Mouse (Mus musculus) embryo, embryonic 11.5 days (tissue): Measurements from ENCODE around the gene Gata3.

Experiments
- DNase-seq: peaks from one replicate; pipeline ENCODE4 v3.0.0-alpha.2; 2012; ENCODE audit warnings: low read depth, low spot score

The Gata3 gene

GRCm38 (mm10) chr2:9872682-9873081, 17.2 kb downstream of the Gata3 start:
- DNase-seq: no peak

DNA sequence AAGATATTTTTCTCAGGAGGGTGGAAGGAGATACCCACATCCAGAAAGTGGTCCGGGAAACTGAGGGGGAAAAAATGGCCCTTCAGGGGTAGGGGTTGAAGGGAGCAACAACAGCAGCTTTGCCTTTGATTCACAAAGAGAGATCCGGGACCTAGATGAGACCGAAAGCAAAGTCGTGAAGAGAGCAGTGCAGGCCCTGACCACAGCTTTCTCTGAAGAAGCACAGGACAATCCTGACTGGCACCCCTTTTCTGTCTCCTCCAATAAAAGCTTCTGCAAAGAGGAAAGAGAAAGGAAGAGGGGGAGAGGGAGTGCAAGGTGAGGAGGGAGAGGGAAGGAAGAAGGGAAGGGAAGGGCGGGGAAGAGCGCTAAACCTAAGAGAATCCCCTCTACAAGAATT, 18.0 kb downstream of the Gata3 start:
- DNase-seq: no peak

DNA sequence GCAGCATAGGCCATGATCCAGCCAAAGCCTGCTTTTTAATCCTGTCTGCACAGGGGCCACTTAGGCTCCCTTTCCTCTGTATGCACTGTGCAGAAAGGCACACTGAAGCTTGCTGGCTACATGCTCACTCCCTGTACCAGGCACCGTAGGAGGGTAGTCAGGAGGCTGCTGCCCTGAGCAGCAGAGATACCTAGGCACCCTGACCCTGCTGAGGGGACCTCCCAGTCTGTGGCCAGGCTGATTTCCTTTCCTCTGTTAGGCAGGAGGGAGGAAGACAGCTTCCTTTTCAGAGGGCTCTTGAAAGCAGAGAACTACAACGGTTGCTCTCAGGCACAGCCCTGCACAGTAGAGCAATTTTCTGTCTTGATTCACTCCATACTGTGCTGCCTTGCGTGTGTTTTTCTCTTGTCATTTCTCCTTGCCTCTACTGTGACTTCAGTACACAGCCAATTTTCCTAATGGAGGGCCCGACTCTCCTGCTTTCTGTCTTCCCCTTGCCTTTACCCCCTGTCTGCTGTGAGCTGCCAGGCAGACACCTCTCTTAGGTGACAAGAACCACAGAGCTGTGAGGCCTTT, 18.6 kb downstream of the Gata3 start:
- no peak for DNase-seq

DNA sequence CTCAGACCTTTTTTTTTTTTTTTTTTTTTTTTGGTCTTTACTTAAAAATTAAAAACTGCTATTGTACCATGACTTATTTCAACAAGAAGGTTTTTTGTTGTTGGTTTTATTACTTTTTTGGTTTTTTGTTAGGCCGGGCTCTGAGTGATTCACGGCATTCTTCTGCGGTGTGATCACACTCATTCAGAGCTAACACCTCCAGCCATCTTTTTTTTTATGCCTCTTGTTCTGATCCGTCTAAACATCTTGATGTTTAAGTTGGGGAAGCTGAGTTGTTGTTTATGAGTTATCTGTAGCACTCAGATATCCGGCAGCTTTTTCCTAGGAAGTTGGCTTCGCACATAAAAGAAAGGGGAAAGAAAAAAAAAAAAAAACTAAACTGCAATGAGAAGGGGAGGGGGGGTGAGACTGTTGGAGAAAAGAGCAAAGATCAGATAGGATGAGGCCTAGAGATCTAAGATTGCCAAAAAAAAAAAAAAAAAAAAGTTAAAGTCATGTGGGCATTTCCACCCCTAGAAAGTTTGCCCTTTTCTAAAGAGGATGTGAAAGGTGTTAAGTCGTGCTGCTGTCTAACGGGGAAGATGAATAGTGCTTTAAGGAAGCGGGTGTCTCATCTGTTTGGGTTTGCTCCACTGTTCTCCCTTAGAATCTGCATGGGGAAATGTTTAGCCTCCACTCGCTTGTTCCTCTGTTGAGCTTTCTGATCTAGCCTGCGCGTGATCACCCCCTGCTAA, 22.6 kb downstream of the Gata3 start:
- no peak for DNase-seq

DNA sequence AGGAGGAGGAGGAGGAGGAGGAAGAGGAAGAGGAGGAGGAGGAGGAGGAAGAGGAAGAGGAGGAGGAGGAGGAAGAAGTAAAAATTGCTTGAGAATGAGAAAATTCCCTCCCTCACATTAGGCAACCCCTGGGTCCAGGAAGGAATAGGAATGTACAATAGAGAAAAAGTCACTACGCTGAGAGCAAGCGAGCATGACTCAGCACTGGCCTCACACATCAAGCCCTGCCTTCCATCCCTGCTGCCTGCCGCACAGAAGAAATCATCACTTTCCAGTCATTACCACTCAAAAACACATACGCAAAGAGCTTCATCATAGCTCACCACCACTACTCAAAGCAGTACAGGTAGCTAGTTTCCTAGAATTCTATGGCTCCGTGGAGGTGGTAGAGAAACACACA, 29.1 kb downstream of the Gata3 start:
- DNase-seq: no peak

GRCm38 (mm10) chr2:9855861-9856260, 34.0 kb downstream of the Gata3 start:
- no peak for DNase-seq

DNA sequence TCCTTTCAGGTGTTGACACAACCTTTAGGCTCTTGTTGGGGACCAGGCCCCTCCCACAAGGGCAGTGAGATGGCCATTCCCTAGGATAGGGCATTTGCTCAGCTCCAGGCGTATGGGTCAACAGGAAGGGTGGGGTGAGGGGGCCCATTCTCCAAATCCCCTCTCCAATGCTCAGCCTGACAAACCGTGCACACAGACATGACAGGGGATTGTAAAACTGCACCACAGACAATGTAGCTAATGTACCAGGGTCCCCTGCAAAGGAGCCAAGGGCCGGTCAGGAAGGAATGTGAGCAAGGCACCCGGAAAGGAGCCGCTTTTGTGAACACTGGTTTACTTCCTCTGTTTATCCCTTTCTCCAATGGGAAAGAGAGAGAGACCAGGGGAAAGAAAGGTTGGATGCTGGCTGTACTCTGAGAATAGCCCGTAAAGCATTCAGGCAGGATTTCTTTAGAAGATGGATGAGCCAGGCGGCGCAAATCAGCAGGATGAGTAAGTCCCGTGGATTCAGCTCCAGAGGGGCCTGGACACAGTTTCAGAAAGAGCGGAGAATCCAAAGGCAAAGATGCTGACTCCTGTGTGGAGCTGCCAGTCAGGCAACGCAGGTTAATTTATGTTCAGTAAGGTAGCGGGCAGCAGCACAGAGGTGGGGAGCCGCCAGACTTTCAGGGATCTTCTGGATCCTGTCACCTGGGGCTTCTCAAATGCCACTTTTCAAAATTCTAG, 36.8 kb downstream of the Gata3 start:
- no peak for DNase-seq

DNA sequence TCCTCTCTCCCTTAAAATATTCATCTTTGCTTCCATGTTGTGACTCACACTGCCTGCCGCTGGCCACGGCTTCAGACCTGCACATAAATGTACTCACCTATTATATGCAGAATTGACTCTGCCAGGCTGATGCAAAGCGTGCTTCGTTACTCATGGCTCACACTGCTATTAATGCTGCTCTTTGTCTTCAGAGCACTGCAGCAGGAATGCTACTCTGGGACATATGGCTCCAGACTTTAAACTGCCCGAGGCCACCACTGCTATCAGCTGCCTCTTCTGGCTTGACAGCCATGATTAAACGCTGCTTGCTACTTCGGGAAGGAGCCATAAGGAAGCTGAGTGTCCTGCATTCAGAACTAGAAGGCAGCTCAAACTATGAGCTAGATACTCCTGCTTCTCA, 54.6 kb downstream of the Gata3 start:
- no peak for DNase-seq

DNA sequence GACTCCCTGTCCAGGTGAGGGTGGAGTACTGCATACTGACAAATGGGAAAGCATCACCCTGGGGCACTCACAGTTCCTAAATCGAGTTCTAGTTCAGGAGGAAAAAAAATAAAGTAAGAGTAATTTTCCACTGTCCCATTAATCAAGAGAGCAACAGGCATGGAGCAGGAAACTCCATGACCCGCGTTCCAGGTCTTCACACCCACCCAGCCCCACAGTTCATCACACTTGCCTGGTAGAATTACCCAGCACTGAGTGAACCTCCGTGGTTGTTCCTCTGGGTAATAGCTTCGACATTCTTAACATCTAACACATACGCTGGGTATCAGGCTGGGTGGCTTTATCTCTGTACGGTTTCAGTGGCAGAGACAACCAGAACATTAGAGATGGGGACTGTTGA, 56.1 kb downstream of the Gata3 start:
- no peak for DNase-seq

GRCm38 (mm10) chr2:9827624-9828023, 62.2 kb downstream of the Gata3 start:
- no peak for DNase-seq

GRCm38 (mm10) chr2:9820611-9821010, 69.2 kb downstream of the Gata3 start:
- no peak for DNase-seq

GRCm38 (mm10) chr2:9818177-9818785, 71.6 kb downstream of the Gata3 start:
- no peak for DNase-seq
